Mouse (Mus musculus): ENCODE results near the gene Ergic3.

- TF ChIP-seq POLR2A (IDR thresholded peaks at IDR 0.05; ENCODE audit: insufficient read length, low read depth) (no peak), POLR2AphosphoS2 (IDR thresholded peaks at IDR 0.05; ENCODE audit: insufficient read length, low read depth) (no peak), CEBPB (IDR thresholded peaks at IDR 0.05; ENCODE audit: insufficient read depth, poor library complexity, severe bottlenecking) (no peak), MAX (IDR thresholded peaks at IDR 0.05; ENCODE audit: low read depth) (no peak), USF1 (IDR thresholded peaks at IDR 0.05; ENCODE audit: low read depth) (no peak), MYOD1 (IDR thresholded peaks at IDR 0.05; ENCODE audit: control insufficient read depth in 1 of 3, insufficient read length in 2 of 3, low read depth in 2 of 3) (no peak), TCF3 (IDR thresholded peaks at IDR 0.05; ENCODE audit: insufficient read length, low read depth) (no peak)
Observed at GRCm38 (mm10) chr2:156025482-156025881, 17.6 kb downstream of the Ergic3 start.

All from myocyte (in vitro differentiated cells).